Mouse (Mus musculus): ENCODE results near the gene F9.
"Not testable (repeated sequence)": the region's sequence is repeated elsewhere in the genome, so short reads cannot be mapped to it uniquely, and the experiment has no call there.

F9 gene

GRCm38 (mm10) chrX:59999221-60000083 lies at the start of gene F9:
Gene F9 (plus strand): TSS chrX:59999464.
- no peak for DNase-seq

GRCm38 (mm10) chrX:59969767-59970166 lies 29.5 kb upstream of the F9 start:
- DNase-seq: not testable (repeated sequence)

DNA sequence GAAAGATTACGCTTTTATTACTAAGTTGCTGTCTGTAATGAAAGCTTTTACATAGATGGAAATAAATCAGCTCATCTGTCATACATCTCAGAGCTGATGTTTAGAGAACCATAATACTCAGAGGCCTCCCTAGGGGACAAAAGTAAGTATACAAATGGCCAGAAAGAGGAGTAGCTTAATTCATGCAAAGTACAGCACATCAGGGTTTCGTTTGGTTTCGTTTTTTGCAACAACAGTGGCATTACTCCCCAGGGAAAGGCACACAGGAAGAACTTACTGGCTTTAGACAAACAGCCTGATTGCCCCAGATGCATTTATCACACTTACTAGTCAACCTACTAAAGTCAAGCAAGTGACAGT lies 800 bp downstream of the F9 start:
- no peak for DNase-seq

DNA sequence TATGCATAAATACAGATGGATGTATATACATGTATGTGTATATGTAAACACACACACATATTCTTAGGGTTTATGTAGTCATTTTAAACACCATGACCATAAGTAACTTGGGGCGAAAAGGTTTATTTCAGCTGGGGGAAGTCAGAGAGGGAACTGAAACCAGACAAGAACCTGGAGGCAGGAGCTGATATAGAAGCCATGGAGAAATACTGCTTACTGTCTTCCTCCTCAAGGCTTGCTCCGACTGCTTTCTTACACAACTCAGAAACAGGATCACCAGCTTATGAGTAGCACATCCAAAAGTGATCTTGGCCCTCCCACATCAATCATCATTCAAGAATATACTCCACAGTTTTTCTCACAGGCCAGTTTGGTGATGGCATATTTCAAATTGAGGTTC lies 2.2 kb downstream of the F9 start:
- no peak for DNase-seq

DNA sequence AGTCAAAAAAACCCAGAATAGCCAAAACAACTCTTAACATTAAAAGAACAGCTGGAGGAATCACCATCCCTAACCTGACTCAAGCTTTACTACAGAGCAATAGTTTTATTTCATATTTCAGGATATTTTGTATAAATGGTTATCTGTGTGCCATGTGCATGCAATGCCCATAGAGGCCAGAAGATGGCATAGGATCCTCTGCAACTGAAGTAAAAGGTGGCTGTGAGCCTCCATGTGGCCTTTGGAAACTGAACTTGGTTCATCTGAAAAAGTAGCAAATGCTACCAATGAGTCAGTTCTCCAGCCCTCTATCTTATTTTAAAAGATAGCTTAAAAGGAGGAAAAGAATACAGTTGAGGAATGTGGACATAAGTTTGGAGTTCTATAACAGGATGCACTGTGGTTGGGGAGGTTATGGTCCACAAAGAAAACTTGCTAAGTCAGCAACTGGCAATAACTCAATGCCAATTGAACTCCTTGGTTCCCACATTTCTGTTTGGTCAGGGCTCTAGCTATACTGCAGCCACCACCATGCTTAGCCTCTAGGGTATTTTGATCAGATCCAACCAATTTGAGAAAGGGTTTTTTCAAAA lies 13.9 kb downstream of the F9 start:
- DNase-seq: peak; percentile 36

DNA sequence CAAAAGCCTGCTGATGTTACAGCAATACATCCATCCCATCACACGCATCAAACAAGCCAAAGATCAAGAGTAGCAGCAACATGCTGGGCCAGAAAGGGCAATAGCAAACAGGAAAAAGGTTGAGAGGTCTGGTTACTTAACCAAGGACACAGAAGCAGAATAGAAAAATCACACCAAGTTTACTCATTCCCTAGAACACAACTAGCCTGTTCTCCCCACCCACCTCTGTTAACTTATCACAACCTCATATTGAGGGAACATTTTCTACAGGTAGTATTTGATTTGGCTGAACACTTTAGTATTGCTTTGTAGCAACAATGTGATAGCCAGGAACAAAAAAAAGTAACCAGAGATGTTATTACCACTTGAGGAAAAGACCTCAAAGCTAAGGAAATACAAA lies 15.3 kb downstream of the F9 start:
- DNase-seq: no peak

DNA sequence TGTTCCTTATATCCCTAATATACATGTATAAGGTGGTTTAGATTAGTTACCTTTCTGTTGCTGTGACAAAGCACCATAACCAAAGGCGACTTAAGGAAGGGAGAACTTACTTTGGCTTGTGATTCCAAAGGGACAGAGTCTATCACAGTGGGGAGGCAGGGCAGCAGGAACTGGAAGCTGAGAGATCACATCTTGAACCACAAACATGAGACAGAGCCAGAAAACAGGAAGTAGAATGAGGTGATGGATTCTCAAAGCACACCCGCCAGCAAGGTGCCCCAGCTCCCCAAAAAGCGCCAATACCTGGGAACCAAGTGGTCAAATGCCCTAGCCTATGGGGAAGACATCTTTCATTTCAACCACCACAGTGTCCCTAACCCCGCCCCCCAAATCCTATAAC lies 21.7 kb downstream of the F9 start:
- no peak for DNase-seq

DNA sequence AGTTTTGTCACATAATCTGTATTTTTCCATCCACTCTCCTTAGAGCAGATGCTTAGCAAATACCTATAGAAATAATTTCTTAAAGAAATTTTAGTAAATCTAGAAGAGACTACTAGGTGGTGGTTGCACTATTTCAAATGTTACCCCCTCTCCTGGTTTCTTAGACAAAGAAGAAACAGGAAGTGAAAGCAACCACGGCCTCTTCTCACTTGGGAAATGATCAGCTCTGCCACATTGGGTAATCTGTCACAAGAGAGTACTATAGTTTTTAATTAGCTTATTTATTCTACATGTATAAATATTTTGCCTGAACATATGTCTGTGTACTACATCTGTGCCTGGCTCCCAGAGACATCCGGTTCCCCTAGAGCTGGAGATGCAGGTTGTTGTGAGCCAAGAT lies 22.3 kb downstream of the F9 start:
- DNase-seq: no peak

- peak; percentile 47 for DNase-seq
Measured at GRCm38 (mm10) chrX:60026654-60027053, 27.4 kb downstream of the F9 start.

DNA sequence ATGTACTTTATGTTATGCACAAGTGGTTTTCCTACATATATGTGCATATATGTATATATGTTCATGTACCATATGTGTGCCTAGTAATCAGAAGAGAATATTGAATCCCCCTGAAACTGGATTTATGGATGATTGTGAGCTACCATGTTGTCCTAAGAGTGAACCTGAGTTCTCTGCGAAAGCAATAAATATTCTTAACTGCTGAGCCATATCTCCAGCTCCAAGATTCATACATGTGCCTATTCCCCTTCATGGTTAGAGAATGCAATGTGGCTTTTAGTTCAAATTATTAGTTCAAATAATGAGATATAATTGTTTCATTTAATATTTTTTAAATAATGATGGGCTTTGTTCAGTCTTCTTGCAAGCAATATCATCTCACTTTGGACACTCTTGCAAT lies 55.5 kb downstream of the F9 start:
- no peak for DNase-seq

DNA sequence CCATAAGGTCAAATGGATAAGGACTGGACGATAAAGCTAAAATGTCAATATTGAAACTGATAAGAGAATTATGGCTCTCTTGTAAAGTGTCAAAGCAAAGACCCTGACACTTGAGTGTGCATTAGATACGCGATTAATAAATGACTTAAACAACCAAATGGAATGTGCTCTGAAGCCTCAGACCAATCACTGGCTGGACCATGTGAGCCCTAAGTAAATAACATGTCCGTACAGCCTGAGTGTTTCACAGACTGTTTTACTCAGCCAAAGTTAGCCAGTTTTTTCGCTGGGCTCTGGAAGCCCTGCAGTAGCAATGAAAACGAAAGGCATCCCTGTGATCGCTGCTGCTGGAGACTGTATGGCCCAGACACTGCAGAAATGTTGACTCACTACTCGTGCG lies 55.9 kb downstream of the F9 start:
- DNase-seq: no peak

- DNase-seq: peak; percentile 21
Measured at GRCm38 (mm10) chrX:60075359-60075758, 76.1 kb downstream of the F9 start.
